Mouse (Mus musculus) cerebellum, postnatal 14 days (tissue): ENCODE results near the gene Slc19a3.

ENCODE experiments used
- DNase-seq, 2 experiments: peaks; one replicate each; pipeline ENCODE4 v3.0.0; 2021; ENCODE audit warnings: mixed read lengths in 2 of 2

Slc19a3 gene

DNA sequence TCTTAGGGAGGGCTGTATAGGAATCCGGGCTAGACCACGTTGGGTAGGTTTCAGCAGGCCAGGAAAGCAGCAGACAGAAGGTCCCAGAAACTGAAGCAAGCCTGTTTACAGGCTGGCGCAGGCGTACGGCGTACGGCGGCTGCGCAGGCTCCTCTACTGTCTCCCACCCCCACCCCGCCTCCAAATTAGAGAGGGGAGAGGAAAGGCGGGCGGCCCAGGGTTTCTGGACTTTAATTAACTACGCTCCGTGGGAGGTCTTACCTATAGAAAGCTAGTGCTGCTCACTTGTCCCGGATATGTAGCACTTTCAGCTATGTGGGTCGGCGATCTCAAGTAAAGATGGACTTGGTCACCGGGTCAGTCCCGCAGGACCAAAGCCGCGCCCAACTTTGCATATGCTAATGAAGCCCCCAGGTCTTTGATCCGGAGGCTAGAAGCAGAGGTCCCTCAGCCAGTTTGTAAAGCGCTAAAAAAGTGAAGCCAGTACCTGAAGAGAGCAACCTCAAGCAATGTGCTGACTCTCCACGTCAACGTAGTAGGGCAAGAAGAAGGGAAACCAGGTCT, at the start of gene Slc19a3:
Slc19a3 (minus strand) TSS at position 340 of the 564 bp plus-strand sequence.
- DNase-seq, result peak; percentile 31 to 50

DNA sequence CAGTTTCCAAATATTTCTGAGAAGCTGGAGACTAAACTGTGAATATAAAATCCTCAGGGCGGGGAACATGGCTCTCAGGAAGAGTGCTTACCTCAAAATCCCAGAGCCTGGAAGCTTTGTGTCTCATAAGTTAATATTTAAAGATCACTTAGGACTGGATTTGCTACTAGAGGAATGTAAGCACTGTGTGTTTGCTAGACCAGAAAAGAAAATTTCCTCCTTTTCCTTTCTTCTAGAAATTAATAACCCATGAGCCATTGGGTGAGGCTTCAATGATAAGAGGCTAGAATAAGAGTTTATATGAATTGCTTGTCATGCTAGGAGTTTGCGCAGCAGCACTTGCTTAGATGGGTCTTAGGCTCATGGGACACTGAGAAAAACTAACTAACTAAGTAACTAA, 46.5 kb upstream of the Slc19a3 start:
- no peak for DNase-seq

DNA sequence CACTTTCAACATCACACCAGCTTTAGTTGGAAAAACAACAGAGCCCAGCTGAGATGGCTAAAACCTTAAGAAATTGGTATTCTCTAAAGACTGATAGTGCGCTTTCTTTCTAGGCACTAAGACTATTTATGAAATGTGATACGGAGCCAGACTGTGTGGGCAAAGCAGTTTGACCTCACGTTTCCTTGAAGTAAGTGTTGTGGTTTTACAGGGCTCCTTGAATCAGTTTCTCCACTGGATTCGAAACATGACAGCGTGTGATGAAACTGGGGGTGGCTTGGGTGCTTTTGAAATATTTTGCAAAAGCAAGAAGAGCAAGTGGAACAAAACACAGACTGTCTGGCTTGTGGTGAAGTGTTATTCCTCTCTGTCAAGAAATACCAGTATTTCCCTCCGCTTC, 38.8 kb upstream of the Slc19a3 start:
- DNase-seq, result no peak

DNA sequence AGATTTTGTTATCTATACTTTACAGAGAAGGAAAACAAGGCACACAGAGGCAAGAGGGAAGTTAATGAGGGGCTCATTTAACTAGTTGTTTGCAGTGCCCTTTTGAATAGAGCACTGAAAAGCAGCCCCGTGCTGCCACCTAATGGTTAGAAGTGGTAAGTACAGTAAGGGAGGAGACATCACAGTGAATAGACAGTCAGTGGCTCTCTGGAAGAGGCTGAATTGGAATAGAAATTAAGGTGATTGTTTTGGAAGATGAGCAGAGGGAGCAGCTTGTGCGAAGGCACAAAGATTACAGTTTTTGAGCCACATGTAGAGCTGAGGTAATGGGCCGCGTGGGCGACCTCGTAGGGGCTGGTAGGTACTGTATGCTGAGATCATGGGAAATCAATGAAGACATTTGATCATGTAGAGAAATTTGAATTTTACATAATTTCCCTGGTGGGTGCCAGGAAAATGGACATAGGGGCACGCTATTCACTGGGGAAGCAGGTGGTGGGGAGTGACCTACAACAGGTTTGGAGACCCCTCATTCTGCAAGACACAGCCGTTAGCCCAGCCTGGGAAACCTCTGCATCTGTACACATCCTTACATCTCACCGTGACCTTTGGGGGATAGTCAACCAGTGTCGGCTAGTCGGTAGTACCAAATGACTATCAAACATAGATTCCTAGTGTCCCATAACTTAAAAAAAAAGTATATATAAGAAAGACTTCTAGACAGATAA, 38.1 kb upstream of the Slc19a3 start:
- DNase-seq, result peak; percentile 59 to 60

DNA sequence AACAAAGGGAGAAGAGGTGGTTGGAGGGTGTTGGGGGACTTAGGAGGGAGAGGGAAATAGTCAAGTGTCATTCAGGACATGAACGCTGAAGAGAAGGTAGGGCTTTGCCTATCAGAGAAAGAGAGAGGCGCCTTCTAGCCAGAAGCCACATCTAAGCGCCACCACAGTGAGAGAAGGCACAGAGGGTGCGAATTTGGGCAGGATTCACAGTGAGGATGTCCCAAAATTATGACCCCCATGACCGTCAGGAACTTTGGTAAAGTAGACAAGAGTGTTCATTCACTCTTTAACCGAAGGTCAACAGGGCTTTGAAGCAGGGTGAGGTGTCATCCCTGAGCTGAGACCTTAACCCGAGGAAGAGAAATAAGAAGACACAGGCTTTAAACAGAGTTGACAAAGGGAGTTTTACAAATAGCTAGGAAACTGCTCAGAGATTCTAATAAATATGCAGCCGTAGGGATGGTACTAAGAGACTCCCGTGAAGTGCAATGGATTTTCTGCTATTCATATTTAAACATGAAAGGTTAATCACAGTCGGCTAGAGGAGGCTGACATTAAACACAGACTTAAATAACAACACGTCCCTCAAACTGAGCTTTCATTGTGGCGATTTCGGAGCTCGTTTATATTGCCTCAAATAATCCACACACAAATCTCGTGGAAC, 37.4 kb upstream of the Slc19a3 start:
- no peak for DNase-seq

DNA sequence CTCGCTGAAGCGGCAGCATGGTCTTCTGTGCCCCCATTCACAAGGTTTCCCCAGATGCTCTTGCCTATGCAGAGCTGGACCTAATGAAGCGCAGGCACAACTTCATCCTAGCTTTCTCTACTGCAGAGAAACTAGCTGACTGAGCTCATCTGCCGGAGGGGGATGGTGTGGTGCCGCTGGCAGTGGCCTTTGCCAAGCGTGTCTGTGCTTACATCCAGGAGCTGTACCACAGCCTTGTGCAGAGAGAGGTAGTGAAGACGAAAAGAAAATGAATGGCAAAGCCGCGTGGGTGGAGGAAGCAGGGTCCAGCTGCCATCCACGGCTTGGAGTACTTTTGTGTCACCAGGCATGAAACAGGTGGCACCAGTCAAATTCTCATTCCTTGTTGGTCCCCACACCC, 29.0 kb upstream of the Slc19a3 start:
- peak; percentile 10 to 13 for DNase-seq

DNA sequence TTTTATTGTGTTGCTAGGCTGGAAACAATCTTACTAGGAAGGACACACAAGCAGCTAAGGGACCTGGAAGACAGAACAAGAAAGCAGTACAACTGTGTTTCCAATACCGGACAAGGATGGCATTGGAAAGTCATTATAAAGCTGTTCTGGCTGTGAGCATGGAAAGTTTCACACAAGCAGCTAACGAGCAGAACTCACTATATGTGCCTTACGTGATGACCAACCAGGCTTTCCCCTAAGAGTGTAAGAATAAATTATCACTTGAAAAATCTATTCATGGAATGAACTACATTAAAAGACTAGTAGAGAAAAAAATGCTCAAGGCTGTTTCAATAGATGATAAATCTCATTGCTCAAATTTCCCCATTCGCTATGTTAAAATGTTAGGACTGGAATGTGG, 28.3 kb upstream of the Slc19a3 start:
- no peak for DNase-seq

DNA sequence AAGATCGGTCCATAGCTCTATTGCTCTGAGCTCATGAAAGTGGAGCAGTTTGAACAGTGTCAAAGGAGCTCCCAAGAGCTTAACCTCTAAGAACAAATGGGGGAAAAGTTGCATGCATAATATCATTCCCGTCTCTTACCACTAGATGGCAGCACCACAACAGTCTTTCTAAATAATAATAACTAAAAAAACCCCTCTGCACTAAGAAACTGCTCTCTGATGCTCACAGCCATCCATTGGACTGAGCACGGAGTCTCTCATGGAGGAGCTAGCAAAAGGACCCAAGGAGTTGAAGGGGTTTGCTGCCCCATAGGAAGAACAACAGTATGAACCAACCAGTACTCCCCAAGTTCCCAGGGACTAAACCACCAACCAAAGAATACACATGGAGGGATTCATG, 26.6 kb upstream of the Slc19a3 start:
- DNase-seq, result peak; percentile 21 to 24

DNA sequence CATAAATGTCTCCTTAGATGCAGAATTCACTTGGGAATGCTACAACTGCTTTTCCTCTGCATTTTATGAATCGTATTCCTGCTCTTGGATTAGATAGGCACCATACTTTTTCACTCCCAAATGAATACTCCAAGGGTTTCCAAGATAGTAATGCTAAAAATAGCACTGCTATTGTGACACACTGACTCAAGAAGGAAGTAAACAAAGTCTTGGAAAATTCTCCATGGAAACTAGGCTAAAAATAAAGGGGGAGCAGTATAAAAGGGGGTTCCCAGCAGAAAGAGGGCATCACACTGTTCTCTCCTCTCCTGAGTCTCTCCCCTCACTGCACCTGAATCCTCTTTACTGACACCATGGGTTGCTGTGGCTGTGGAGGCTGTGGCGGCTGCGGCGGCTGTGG, 22.4 kb upstream of the Slc19a3 start, which contains the start of gene Krtap28-13:
Krtap28-13 (plus strand) TSS at position 288 of the 400 bp plus-strand sequence.
- no peak for DNase-seq

DNA sequence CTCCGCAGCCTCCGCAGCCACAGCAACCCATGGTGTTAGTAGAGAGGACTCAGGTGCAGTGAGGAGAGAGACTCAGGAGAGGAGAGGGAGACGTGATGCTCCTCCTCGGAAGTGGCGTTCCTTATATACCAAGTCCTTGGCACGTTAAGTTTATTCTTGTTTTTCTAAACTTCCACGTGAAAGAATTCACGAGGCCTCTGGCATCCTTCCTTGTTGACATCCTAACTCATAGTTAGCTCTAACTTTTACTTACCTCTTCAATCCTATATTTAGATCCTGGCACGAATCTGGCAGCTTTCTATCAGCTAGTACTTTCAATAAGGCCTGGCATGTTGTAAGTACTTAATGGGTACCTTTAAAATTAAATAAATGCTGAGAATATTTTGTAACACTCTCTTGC, 21.0 kb upstream of the Slc19a3 start, which contains the start of gene A030005K14Rik:
A030005K14Rik (minus strand) TSS at position 101 of the 400 bp plus-strand sequence.
- no peak for DNase-seq

DNA sequence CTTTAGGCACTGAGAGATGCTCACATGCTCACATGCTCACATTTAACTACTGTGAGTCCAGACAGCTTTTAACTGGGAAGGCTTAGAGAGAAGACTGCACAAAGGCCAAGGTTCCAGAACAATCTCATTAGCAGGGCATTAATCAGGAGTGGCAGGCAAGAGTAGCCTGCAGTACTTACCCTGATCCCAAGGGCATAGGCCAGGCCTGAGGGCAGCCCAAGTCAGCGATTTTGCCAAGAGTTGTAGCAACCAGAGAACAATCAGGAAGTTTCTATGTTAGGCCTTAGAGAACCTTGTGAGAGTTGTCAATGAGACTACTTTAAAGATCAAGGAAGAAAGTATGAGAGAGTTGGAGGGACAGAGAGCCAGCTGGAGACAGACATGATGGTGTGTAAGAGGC, 20.2 kb upstream of the Slc19a3 start:
- no peak for DNase-seq

DNA sequence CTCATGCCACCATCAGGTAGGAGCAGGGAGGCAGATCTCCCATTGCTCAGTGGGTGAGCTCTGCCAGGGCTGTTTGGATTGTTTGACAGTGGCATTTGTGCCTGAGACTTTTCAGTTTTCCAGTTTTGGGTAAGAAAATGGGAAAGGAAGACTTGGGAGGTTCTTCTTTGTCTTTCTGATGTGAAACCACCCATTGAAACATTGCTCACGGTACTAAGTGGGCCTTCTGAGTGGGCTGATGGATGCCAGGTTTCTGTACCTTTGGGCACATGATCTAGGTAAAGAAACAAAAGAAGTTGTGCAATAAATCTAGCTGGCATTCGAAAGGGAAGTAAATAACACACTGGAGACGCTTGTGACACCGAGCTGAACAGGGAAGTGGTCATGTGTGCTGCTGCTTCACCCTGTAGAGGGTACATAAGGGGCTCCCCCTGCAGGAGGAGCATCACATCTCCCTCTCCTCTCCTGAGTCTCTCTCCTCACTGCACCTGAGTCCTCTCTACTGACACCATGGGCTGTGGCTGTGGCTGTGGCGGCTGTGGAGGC, 6.7 kb upstream of the Slc19a3 start, which contains the start of gene Gm47969:
Gm47969 (plus strand) TSS at position 51 of the 546 bp plus-strand sequence.
- no peak for DNase-seq

DNA sequence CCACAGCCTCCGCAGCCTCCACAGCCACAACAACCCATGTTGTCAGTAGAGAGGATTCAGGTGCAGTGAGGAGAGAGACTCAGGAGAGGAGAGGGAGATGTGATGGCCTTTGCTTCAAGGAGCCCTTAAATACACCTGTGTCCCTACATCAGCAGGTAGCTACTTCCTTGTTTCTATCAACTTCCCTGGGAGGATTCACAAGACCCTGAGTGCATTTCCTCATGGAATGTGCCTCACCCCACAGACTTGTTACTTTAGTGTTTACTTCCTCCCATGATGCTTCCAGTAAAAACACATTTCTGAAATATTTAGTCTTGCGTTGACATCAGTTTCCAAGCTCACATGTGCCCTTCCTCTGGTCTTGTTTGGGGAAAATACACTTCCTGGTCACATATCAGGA, 4.1 kb upstream of the Slc19a3 start, which contains the start of gene Krtap28-10:
Krtap28-10 (minus strand) TSS at position 101 of the 400 bp plus-strand sequence.
- no peak for DNase-seq

DNA sequence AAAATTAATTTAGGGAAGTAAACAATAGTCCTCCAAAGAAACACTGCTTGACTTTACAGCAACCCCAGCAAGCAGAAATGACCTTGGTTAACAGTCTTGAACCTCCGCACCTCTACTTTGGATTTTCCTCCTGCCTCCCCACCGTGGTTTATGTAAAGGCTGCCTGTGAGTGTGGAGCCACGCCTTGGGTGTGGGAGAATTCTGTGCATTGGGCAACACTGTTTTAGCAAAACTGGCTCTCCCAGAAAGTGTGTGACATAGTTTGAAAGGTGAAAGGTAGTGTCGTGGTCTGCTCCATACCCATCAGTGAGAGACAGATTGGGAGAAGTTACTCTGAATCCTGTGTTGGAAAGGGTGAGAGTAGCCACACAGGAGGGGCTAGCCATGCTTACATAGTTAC, 832 bp upstream of the Slc19a3 start:
- DNase-seq, result no peak

DNA sequence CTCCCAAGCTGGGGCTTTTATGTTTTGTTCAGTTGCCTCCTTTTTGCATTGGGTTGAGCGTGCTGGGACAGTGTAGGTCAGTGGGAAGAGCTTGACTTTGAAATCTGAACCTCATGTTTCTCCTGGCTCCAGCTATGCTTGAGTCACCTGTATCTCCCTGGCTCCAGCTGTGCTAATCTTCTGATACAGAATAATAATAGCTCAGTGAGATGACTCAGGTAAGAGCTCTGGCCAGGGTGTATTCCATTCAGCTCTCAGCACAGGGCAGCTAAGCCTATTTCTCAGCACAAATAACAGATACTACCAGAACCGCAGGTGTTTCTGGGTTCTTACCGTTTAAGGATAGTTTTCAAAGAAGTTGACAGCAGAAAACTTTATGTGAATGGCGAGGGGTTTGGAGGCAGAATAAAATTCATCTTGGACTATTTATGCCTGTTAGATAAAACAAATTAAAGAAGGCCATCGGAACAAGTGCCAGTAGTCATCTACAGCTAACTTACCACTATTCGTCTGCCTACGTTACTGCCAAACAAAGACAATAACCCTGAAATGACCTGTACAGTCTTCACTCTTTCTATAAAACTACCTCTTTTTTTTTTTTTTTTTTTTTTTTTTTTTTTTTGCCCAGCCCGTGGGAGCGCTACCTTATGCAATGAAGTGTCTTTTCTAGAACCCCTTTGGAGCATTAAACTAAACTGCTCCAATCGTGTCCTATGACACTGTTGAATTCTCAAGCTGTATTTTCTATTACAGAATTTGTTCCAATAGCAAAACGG, 1.2 kb downstream of the Slc19a3 start:
- DNase-seq, result no peak

DNA sequence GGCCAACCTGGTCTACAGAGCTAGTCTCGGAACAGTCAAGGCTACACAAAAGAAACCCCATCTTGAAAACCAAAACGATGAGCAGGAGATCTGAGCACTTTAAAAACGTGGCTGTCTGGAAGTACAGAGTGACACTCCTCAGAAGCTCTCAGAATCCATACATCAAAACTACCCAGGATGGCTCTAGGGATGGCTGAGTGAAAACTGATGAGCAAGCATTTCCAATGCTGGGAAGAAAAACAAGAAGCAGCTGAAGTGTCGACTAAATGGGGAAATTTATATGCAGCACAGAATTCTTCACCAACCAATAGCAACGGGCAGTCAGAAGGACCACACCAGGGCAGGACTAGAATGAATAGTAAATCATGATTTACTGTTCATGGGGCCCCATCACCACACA, 3.7 kb downstream of the Slc19a3 start:
- no peak for DNase-seq

DNA sequence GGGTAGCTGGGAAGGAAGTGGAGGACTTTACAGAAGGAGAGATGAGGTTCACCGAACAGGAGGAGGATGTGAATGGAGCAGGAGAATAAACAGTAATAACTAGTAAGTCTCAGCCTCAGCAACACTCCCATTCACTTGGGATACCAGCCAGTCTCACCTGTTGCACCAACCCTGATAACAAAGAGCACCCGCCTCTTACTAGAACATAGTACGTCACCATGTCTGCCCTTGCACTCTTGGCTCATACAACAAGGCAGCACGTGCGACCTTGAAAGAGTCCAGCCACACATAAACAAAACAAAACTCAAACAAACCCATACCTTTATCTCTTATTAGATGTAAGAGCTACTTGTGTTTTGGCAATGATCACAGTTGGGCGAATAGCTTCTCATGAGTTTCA, 5.7 kb downstream of the Slc19a3 start:
- no peak for DNase-seq

DNA sequence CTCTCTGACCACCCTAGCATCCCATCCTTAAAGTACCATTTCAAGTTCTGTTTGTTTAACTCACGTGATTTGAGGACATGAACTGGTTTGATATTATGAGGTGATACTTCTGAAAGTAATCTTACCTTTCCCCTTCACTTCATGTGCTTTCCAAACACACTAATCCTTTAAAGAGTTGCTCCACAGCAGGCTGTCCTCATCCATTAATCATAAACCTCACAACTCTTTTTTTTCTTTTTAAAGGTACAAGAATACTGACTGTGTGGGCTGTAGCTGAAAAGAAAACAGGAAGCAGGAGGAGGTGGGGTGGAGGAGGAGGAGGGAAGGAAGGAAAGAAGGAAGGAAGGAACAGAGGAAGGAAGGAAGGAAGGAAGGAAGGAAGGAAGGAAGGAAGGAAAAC, 6.3 kb downstream of the Slc19a3 start:
- no peak for DNase-seq

DNA sequence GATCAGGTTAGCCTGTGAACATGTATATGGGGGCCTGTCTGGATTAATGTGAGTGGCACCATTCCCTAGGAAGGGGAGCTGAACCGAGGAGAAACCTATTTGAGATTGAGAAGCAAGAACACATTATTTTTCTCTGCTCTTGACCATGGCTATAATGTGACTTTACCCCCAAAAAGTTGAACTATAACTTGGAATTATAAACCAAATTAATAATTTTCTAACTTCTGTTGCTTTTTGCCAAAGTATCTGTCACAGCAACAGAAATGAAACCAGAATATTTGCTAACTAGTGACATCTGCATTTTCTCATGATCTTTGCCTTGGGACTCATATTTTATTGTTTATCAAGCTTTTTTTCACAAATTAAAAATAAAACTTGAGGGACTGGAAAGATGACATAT, 21.7 kb downstream of the Slc19a3 start:
- no peak for DNase-seq

DNA sequence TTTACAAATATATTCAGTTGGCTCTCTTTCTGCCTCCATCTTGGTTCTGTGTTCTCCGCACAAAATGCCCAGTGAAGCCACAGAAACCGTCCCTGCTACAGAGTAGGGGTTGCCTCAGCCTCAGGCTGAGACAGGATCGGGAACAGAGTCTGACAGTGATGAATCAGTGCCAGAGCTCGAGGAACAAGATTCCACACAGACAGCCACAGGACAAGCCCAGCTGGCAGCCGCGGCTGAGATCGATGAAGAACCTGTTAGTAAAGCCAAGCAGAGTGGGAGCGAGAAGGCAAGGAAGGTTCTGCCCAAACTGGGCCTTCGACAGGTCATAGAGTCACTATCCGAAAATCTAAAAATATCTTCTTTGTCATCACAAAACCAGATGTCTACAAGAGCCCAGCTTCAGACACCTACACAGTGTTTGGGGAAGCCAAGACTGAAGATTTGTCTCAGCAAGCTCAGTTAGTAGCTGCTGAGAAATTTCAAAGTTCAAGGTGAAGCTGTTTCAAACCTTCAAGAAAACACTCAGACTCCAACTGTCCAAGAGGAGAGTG, 22.8 kb downstream of the Slc19a3 start:
- no peak for DNase-seq

DNA sequence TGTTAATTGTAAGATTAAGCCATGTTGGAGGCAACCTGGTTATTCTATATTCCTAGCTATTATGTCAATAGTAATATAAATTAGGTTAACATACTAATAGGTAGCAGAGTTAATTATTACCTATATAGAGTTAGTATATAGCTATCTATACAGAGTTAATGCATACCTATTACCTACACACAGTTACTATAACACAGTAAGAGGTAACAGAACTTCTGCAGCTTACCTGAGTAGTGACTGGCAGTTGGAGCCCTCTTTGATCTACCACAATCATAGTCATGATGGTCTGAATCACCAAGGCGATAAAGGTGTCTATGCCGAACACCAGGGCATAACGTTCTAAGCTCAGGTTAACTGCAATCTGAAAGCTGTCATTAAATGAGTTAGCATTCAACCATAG, 23.8 kb downstream of the Slc19a3 start:
- no peak for DNase-seq

DNA sequence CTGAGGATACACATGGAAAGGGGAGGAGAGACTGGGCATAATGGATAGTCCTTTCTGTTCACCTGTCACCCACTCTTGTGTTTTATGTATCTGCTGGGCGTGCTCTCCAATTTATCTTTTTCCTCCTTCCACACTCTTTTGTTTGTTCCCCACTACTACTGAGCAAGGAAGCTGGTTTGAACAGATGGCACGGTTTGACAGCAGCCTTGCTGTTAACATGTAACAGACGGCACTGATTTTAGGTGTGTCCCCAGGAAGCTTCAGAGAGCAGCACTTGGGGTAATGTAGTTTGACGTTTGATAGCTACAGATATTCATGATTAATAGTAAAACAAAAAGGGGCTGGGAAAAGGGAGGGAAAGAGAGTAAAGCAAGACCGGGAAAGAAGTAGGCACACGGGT, 30.8 kb downstream of the Slc19a3 start:
- no peak for DNase-seq
